Mouse (Mus musculus): ENCODE measurements around the gene Kbtbd7. TPM values are rescaled to one million over a fixed set of nuclear protein-coding genes. Genes with fewer than 3 reads are reported as not detected.
"Not testable (repeated sequence)": the region's sequence is repeated elsewhere in the genome, so short reads cannot be mapped to it uniquely, and the experiment has no call there.

Gene Kbtbd7
- polyA plus RNA-seq, 1 experiment = 8.7 TPM

DNA sequence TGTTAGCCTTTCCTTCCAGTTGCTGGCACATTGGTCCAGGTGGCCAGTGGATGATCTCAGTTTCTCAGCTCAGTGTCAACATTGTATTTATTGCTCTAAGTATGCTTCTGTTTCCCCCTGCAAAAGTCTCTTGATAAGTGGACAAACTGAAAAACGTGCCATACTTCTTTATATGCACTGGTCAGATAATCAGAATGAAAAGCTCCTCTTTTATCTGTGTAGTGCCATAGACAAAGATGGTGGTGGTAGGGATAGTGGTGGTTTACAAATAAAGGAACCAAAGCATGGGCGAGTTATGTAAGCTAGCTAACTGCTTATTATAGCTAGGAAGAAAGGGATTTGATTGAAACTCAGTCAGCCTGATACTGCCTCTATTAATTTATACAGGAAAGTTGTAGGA lies 18.7 kb upstream of the Kbtbd7 start:
- no peak for TF ChIP-seq POLR2A (IDR thresholded peaks at IDR 0.05; ENCODE audit: borderline replicate concordance, low read depth, low read length)
- no peak for TF ChIP-seq CTCF (IDR thresholded peaks at IDR 0.05; ENCODE audit: low read depth, low read length)
- H3K4me1 ChIP-seq (ENCODE audit: control insufficient read depth, insufficient read depth, low read length) = no peaks in the 10 kb centered on the region

DNA sequence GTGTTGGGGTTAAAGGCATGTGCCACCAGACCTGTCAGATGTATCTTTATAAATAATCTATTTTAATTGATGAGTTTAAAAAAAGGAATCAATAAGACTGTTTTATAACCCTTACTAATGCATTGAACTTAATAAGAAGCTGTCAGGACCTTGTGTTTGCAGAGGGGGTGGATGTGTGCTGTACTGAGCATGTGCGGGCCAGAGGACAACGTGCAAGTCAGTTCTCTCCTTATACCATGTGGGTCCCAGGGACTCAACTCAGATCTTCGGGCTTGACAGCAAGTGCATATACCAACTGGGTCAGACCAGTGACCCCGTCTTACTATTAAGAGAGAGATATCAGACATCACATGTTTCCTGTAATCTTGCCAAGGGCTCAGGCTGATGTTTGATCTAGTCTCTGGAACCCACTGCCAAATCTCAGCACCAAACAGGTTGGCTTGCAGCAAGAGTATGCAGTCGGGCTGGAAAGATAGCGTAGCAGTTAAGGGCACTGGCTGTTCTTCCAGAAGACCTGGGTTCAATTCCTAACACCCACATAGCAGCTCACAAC lies 17.0 kb upstream of the Kbtbd7 start:
- no peak overlapping the region for H3K4me3 ChIP-seq (ENCODE audit: insufficient read depth, low read length)
- H3K27ac ChIP-seq (ENCODE audit: insufficient read depth, low read depth, low read length) = no peak overlapping the region
- H3K4me1 ChIP-seq (ENCODE audit: control insufficient read depth, insufficient read depth, low read length) = no peaks in the 10 kb centered on the region
- TF ChIP-seq CTCF (IDR thresholded peaks at IDR 0.05; ENCODE audit: low read depth, low read length) = no peak
- no peak for TF ChIP-seq POLR2A (IDR thresholded peaks at IDR 0.05; ENCODE audit: borderline replicate concordance, low read depth, low read length)

More for the DNA sequence above, 18.7 kb upstream of the Kbtbd7 start:
- Histone ChIP-seq H3K27ac (ENCODE audit: insufficient read depth, low read depth, low read length) (no peak overlapping the region), H3K4me3 (ENCODE audit: insufficient read depth, low read length) (no peak overlapping the region)

GRCm38 (mm10) chr14:79410662-79411061 lies 15.6 kb upstream of the Kbtbd7 start:
- no peak for TF ChIP-seq CTCF (IDR thresholded peaks at IDR 0.05; ENCODE audit: low read depth, low read length)
- TF ChIP-seq POLR2A (IDR thresholded peaks at IDR 0.05; ENCODE audit: borderline replicate concordance, low read depth, low read length) = no peak
- Histone ChIP-seq H3K4me3 (ENCODE audit: insufficient read depth, low read length) (no peak overlapping the region), H3K4me1 (ENCODE audit: control insufficient read depth, insufficient read depth, low read length) (no peaks in the 10 kb centered on the region), H3K27ac (ENCODE audit: insufficient read depth, low read depth, low read length) (no peak overlapping the region)

- TF ChIP-seq CTCF (IDR thresholded peaks at IDR 0.05; ENCODE audit: low read depth, low read length) (no peak), POLR2A (IDR thresholded peaks at IDR 0.05; ENCODE audit: borderline replicate concordance, low read depth, low read length) (no peak)
- Histone ChIP-seq H3K4me1 (ENCODE audit: control insufficient read depth, insufficient read depth, low read length) (no peaks in the 10 kb centered on the region), H3K4me3 (ENCODE audit: insufficient read depth, low read length) (no peak overlapping the region), H3K27ac (ENCODE audit: insufficient read depth, low read depth, low read length) (no peak overlapping the region)
Measured at GRCm38 (mm10) chr14:79413121-79413520, 13.2 kb upstream of the Kbtbd7 start.

DNA sequence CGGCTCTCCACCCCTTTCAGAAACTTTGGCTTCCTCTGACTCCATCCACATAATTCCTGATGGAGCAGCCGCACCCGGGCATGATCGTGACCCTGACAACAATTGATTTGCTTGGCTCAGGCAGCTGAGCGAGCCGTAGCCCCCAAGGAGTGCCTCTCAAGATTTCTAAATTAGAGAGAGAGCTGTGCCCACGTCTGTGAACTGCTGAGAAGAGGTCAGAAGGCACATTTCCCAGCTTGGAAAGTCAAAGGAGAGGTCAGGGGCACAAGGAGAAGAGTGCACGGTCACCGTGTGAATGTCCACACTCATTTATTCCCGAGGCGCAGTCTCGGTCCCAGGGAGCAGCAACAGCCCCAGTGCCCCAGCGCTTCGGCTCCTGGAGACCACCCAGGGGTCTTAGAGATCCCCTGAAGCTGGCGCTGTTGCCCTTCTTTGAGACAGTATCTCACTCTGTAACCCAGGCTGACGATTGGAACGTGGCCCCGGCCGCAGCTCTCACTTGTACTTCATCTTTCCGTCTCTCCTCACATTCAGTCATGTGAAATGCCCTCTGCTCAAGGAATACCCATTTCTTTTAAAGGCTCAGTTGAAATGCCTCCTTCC lies 6.1 kb upstream of the Kbtbd7 start:
- Histone ChIP-seq H3K27ac (ENCODE audit: insufficient read depth, low read depth, low read length) (no peak overlapping the region), H3K4me1 (ENCODE audit: control insufficient read depth, insufficient read depth, low read length) (peaks cover 18% of the 10 kb centered on the region), H3K4me3 (ENCODE audit: insufficient read depth, low read length) (no peak overlapping the region)
- no peak for TF ChIP-seq POLR2A (IDR thresholded peaks at IDR 0.05; ENCODE audit: borderline replicate concordance, low read depth, low read length)
- no peak for TF ChIP-seq CTCF (IDR thresholded peaks at IDR 0.05; ENCODE audit: low read depth, low read length)

- H3K4me3 ChIP-seq (ENCODE audit: insufficient read depth, low read length) = peak overlapping the region; percentile 56
- peak overlapping the region; percentile 73 for H3K27ac ChIP-seq (ENCODE audit: insufficient read depth, low read depth, low read length)
- H3K4me1 ChIP-seq (ENCODE audit: control insufficient read depth, insufficient read depth, low read length) = not testable (repeated sequence)
Measured at GRCm38 (mm10) chr14:79426730-79427365, 537 bp downstream of the Kbtbd7 start.

GRCm38 (mm10) chr14:79434068-79434467 lies 7.8 kb downstream of the Kbtbd7 start:
- TF ChIP-seq POLR2A (IDR thresholded peaks at IDR 0.05; ENCODE audit: borderline replicate concordance, low read depth, low read length) (no peak), CTCF (IDR thresholded peaks at IDR 0.05; ENCODE audit: low read depth, low read length) (no peak)
- Histone ChIP-seq H3K4me1 (ENCODE audit: control insufficient read depth, insufficient read depth, low read length) (no peaks in the 10 kb centered on the region; the same call in 1 of the 2 replicates), H3K27ac (ENCODE audit: insufficient read depth, low read depth, low read length) (no peak overlapping the region), H3K4me3 (ENCODE audit: insufficient read depth, low read length) (no peak overlapping the region)

GRCm38 (mm10) chr14:79440655-79441054 lies 14.3 kb downstream of the Kbtbd7 start:
- Histone ChIP-seq H3K4me1 (ENCODE audit: control insufficient read depth, insufficient read depth, low read length) (peaks cover 10% of the 10 kb centered on the region), H3K27ac (ENCODE audit: insufficient read depth, low read depth, low read length) (no peak overlapping the region), H3K4me3 (ENCODE audit: insufficient read depth, low read length) (no peak overlapping the region)
- TF ChIP-seq CTCF (IDR thresholded peaks at IDR 0.05; ENCODE audit: low read depth, low read length) (no peak), POLR2A (IDR thresholded peaks at IDR 0.05; ENCODE audit: borderline replicate concordance, low read depth, low read length) (no peak)

- peak overlapping the region; percentile 49 for H3K27ac ChIP-seq (ENCODE audit: insufficient read depth, low read depth, low read length)
- H3K4me1 ChIP-seq (ENCODE audit: control insufficient read depth, insufficient read depth, low read length) = peaks cover 10% of the 10 kb centered on the region
- TF ChIP-seq POLR2A (IDR thresholded peaks at IDR 0.05; ENCODE audit: borderline replicate concordance, low read depth, low read length) (no peak), CTCF (IDR thresholded peaks at IDR 0.05; ENCODE audit: low read depth, low read length) (no peak)
- no peak overlapping the region for H3K4me3 ChIP-seq (ENCODE audit: insufficient read depth, low read length)
Measured at GRCm38 (mm10) chr14:79441441-79441840, 15.1 kb downstream of the Kbtbd7 start.

GRCm38 (mm10) chr14:79444601-79445000 lies 18.3 kb downstream of the Kbtbd7 start:
- Histone ChIP-seq H3K4me3 (ENCODE audit: insufficient read depth, low read length) (no peak overlapping the region), H3K4me1 (ENCODE audit: control insufficient read depth, insufficient read depth, low read length) (peaks cover 10% of the 10 kb centered on the region), H3K27ac (ENCODE audit: insufficient read depth, low read depth, low read length) (no peak overlapping the region)
- TF ChIP-seq POLR2A (IDR thresholded peaks at IDR 0.05; ENCODE audit: borderline replicate concordance, low read depth, low read length) (no peak), CTCF (IDR thresholded peaks at IDR 0.05; ENCODE audit: low read depth, low read length) (no peak)

All from bone marrow macrophage, adult 2 months (primary cell).